Mouse (Mus musculus) lung, embryonic 16.5 days (tissue): ENCODE measurements around the gene Pknox1. TPM values are rescaled to one million over a fixed set of nuclear protein-coding genes. Genes with fewer than 3 reads are reported as not detected.

ENCODE experiments used
- ATAC-seq: fragments of 200-750 bp; cut with Nextera tagmentation; 2 replicates; pipeline ENCODE4 v1.8.0; 2017; ENCODE audit warnings: low read depth, mild to moderate bottlenecking, moderate library complexity
- H3K27ac ChIP-seq: fragments of 300-500 bp; sonication (generic); 2 replicates; pipeline ENCODE4 v1.5.1; 2014; ENCODE audit warnings: mild to moderate bottlenecking, control low read depth, low read length
- H3K27me3 ChIP-seq: fragments of 300-500 bp; sonication (generic); 2 replicates; pipeline ENCODE4 v1.6.1; 2014; ENCODE audit warnings: low read depth, low read length, mixed read lengths; ENCODE audit not compliant: control insufficient read depth, insufficient read depth
- H3K36me3 ChIP-seq: fragments of 300-500 bp; sonication (generic); 2 replicates; pipeline ENCODE4 v1.6.1; 2014; ENCODE audit warnings: low read length; ENCODE audit not compliant: control insufficient read depth, insufficient read depth
- H3K4me1 ChIP-seq: fragments of 300-500 bp; sonication (generic); replicated peaks from 2 replicates; pipeline ENCODE4 v1.6.1; 2014; ENCODE audit warnings: low read length, mixed read lengths; ENCODE audit not compliant: control insufficient read depth, insufficient read depth
- H3K4me2 ChIP-seq: fragments of 300-500 bp; sonication (generic); 2 replicates; pipeline ENCODE4 v1.6.1; 2014; ENCODE audit warnings: low read depth, low read length, control low read depth
- H3K4me3 ChIP-seq: fragments of 300-500 bp; sonication (generic); 2 replicates; pipeline ENCODE4 v1.5.1; 2014; ENCODE audit warnings: mild to moderate bottlenecking, low read length, control low read depth
- H3K9ac ChIP-seq: fragments of 300-500 bp; sonication (generic); 2 replicates; pipeline ENCODE4 v1.6.1; 2014; ENCODE audit warnings: low read length, control low read depth
- H3K9me3 ChIP-seq: fragments of 300-500 bp; sonication (generic); 2 replicates; pipeline ENCODE4 v1.6.1; 2016; ENCODE audit warnings: low read length; ENCODE audit not compliant: control insufficient read depth
- WGBS: fragments of 180-500 bp; shearing (Covaris S2); extraction: QIAGEN DNeasy Blood & Tissue Kit; methylation state at CpG from one replicate; pipeline ENCODE4 v1.1.7; 2014; 5-methylcytosine and 5-hydroxymethylcytosine counted together
- polyA plus RNA-seq: library from polyadenylated mRNA; unstranded; fragments of >200 nt; fragmentation: Nextera tagmentation; extraction: Ambion mirVana; gene quantifications from 2 replicates; pipeline ENCODE4 v1.2.1, GENCODE M21; 2015

Gene Pknox1
- 44.1 and 44.4 TPM in 2 replicates for polyA plus RNA-seq

- no peaks in the 10 kb centered on the region for H3K36me3 ChIP-seq
- H3K4me2 ChIP-seq = peak within 1 kb of the TSS; percentile 76
- WGBS = under 1% methylated on average over 70 of the region's 72 CpGs
- peaks cover 34% of the 10 kb centered on the region for H3K4me1 ChIP-seq
- H3K9ac ChIP-seq = peak within 1 kb of the TSS; percentile 92
- H3K4me3 ChIP-seq = peak within 1 kb of the TSS; percentile 75
- H3K27me3 ChIP-seq = no peaks in the 10 kb centered on the region
- no peaks in the 10 kb centered on the region for H3K9me3 ChIP-seq
- peak; percentile 96 for ATAC-seq
- H3K27ac ChIP-seq = peak within 1 kb of the TSS; percentile 97
Observed at GRCm38 (mm10) chr17:31564015-31564857, at the start of gene Pknox1. Pknox1 (plus strand) TSS chr17:31564734.

GRCm38 (mm10) chr17:31519344-31519945 lies 45.1 kb upstream of the Pknox1 start:
- peaks cover 10% of the 10 kb centered on the region for H3K4me1 ChIP-seq
- ATAC-seq = peak; percentile 47; the same call in 1 of the 2 replicates
- H3K9me3 ChIP-seq = no peaks in the 10 kb centered on the region
- WGBS = 4% methylated on average over 7 of the region's 7 CpGs
- H3K9ac ChIP-seq = peak overlapping the region; percentile 47; the same call in 1 of the 2 replicates
- H3K27me3 ChIP-seq = no peaks in the 10 kb centered on the region
- peak overlapping the region; percentile 82 for H3K4me2 ChIP-seq
- peak overlapping the region; percentile 48; the same call in 1 of the 2 replicates for H3K27ac ChIP-seq
- peak overlapping the region; percentile 62 for H3K4me3 ChIP-seq
- peaks cover 10% of the 10 kb centered on the region for H3K36me3 ChIP-seq

GRCm38 (mm10) chr17:31519946-31520838 lies 44.3 kb upstream of the Pknox1 start, which contains the start of the genes Wdr4 and Ndufv3:
Wdr4 (minus strand) TSS chr17:31519980.
Ndufv3 (plus strand) TSS chr17:31520115.
- whole genome bisulfite sequencing = under 1% methylated on average over 42 of the region's 45 CpGs
- ATAC-seq = peak; percentile 99
- H3K4me3 ChIP-seq = peak within 1 kb of the TSS; percentile 62
- peak within 1 kb of the TSS; percentile 82 for H3K4me2 ChIP-seq
- H3K27me3 ChIP-seq = no peaks in the 10 kb centered on the region
- no peaks in the 10 kb centered on the region for H3K9me3 ChIP-seq
- H3K27ac ChIP-seq = peak within 1 kb of the TSS; percentile 66
- H3K4me1 ChIP-seq = peaks cover 14% of the 10 kb centered on the region
- H3K9ac ChIP-seq = peak within 1 kb of the TSS; percentile 70
- H3K36me3 ChIP-seq = peaks cover 10% of the 10 kb centered on the region

GRCm38 (mm10) chr17:31520895-31521294 lies 43.6 kb upstream of the Pknox1 start:
- peak overlapping the region; percentile 66 for H3K27ac ChIP-seq
- H3K36me3 ChIP-seq = peaks cover 10% of the 10 kb centered on the region
- H3K4me1 ChIP-seq = peaks cover 14% of the 10 kb centered on the region
- peak overlapping the region; percentile 70 for H3K9ac ChIP-seq
- peak; percentile 18; the same call in 1 of the 2 replicates for ATAC-seq
- H3K4me3 ChIP-seq = peak overlapping the region; percentile 62
- H3K4me2 ChIP-seq = peak overlapping the region; percentile 82
- WGBS = 8% methylated on average over 3 of the region's 3 CpGs
- no peaks in the 10 kb centered on the region for H3K27me3 ChIP-seq
- no peaks in the 10 kb centered on the region for H3K9me3 ChIP-seq

- peaks cover 12% of the 10 kb centered on the region for H3K36me3 ChIP-seq
- WGBS = 85% methylated on average over 6 of the region's 6 CpGs
- no peak overlapping the region for H3K4me3 ChIP-seq
- H3K27me3 ChIP-seq = no peaks in the 10 kb centered on the region
- H3K9ac ChIP-seq = no peak overlapping the region
- H3K4me1 ChIP-seq = peaks cover 14% of the 10 kb centered on the region
- H3K27ac ChIP-seq = no peak overlapping the region
- no peak for ATAC-seq
- H3K4me2 ChIP-seq = no peak overlapping the region
- H3K9me3 ChIP-seq = no peaks in the 10 kb centered on the region
Observed at GRCm38 (mm10) chr17:31521948-31522347, 42.6 kb upstream of the Pknox1 start.

- WGBS = 78% methylated on average over 4 of the region's 4 CpGs
- Histone ChIP-seq H3K9me3 (no peaks in the 10 kb centered on the region), H3K9ac (no peak overlapping the region), H3K4me1 (peaks cover 14% of the 10 kb centered on the region), H3K27ac (no peak overlapping the region), H3K4me3 (no peak overlapping the region), H3K27me3 (no peaks in the 10 kb centered on the region), H3K4me2 (no peak overlapping the region), H3K36me3 (peaks cover 27% of the 10 kb centered on the region)
- no peak for ATAC-seq
Observed at GRCm38 (mm10) chr17:31525114-31525513, 39.4 kb upstream of the Pknox1 start.

- Histone ChIP-seq H3K27ac (no peak overlapping the region), H3K9me3 (no peaks in the 10 kb centered on the region), H3K9ac (no peak overlapping the region), H3K4me1 (peaks cover 13% of the 10 kb centered on the region), H3K36me3 (peaks cover 27% of the 10 kb centered on the region), H3K4me2 (no peak overlapping the region), H3K4me3 (no peak overlapping the region), H3K27me3 (no peaks in the 10 kb centered on the region)
- ATAC-seq = no peak
- 98% methylated on average over 3 of the region's 3 CpGs for WGBS
Observed at GRCm38 (mm10) chr17:31525816-31526215, 38.7 kb upstream of the Pknox1 start.

- Histone ChIP-seq H3K9ac (no peak overlapping the region), H3K4me1 (0 out of 2 replicates have a peak, but pooled peaks cover 4% of the 10 kb centered on the region), H3K4me3 (no peak overlapping the region), H3K27me3 (no peaks in the 10 kb centered on the region), H3K36me3 (peaks cover 28% of the 10 kb centered on the region), H3K27ac (no peak overlapping the region), H3K9me3 (no peaks in the 10 kb centered on the region), H3K4me2 (no peak overlapping the region)
- 33% methylated on average over 15 of the region's 15 CpGs for WGBS
- ATAC-seq = no peak
Observed at GRCm38 (mm10) chr17:31529314-31529713, 35.2 kb upstream of the Pknox1 start.
